Mouse (Mus musculus) cerebellum, postnatal 10 days (tissue): ENCODE data around the gene Tmem132b.
A peak's percentile ranks its signal among the peaks of the same experiment; 100 is the strongest.

Experiments
- DNase-seq, 2 experiments: peaks; one replicate each; pipeline ENCODE4 v3.0.0; 2021; ENCODE audit warnings: mixed read lengths in 2 of 2

Gene Tmem132b

DNA sequence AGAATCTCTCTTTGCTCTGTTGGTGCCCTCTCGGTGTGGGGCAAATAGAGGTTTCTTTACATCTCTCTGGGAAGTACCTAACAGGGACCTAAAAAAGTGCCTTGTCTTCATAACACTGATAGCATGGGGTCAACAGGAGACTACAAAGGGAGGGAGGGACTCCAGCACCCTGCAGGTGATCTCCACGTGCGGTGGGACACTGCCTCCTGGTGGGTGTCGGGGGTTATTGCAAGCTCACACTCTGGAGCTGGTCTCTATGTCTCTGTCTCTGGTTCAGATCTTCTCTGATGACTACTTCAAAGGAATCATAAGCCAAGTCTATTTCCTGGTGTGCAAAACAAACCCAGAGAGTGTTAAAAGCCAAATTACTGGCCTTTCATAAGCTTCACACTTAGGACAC is 47.6 kb downstream of the Tmem132b start:
- DNase-seq, result no peak

DNA sequence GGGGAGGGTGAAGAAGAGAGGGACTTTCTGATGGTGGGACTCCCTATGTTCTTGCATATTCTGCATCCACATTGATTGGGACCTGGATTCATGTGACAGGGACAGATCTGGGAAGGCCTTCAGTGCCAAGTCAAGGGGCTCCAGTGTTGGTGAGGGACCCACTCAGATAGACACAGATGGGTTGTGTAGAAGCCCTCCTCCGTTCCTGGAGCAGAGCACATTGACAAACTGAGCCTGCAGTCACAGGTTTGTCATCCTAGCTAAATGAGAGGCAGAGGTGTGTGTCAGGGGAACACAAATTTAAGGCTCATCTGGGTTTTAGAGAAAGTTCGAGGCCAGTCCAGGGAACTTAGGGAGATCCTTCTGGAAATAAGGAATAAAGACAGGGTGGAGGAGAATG is 51.7 kb downstream of the Tmem132b start:
- no peak for DNase-seq

DNA sequence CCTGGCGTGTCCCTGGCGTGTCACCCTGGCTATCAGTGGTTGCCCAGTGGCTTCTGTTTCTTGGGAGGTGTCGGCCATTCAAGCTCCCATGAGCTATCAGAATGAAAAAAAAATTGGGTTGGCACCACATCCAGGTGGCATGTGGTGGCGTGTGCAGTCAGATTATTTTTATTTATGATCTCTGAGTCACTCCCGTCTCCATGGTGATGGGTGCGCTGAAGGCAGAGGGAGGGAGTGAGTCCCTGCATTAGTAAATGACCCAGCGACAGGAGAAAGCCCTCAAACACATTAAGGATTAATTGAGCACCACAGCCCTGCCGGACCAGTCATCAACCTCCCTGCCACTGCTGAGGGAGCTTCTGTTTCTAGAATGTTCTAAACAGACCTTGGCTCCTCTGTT is 52.3 kb downstream of the Tmem132b start:
- peak; percentile 49 for DNase-seq

DNA sequence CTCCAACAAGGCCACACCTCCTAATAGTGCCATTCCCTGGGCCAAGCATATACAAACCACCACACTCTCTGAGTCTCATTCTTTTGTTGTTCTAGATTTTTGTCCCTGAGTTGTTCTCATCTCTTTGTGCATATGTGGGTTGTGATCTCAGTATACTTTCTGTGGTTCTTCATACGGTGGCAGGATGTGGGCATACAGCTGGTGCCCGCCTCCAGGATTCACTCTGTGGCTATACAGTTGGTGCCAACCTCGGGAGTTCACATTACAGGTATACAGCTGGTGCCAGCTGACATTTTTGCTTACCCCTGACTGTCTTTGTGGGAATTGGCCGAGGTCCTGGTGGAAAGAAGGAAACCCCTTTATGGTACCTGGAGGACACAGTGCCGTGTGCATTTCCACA is 53.6 kb downstream of the Tmem132b start:
- no peak for DNase-seq

DNA sequence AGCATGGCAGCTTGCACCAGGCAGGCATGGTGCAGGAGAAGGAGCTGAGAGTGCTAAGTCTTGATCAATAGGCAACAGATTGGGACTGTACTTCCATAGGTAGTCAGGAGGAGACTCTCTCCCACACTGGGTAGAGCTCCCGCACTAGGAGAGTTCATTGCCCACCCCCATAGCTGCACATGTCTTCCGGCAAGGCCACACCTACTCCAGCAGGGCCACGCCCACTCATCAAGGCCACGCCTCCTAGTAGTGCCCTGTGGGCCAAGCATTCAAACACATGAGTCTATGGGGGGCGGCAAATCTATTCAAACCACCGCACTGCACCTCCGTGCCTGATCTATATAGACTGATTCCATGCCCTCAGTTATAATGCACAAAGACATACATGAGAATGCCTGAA is 56.6 kb downstream of the Tmem132b start:
- DNase-seq, result no peak

DNA sequence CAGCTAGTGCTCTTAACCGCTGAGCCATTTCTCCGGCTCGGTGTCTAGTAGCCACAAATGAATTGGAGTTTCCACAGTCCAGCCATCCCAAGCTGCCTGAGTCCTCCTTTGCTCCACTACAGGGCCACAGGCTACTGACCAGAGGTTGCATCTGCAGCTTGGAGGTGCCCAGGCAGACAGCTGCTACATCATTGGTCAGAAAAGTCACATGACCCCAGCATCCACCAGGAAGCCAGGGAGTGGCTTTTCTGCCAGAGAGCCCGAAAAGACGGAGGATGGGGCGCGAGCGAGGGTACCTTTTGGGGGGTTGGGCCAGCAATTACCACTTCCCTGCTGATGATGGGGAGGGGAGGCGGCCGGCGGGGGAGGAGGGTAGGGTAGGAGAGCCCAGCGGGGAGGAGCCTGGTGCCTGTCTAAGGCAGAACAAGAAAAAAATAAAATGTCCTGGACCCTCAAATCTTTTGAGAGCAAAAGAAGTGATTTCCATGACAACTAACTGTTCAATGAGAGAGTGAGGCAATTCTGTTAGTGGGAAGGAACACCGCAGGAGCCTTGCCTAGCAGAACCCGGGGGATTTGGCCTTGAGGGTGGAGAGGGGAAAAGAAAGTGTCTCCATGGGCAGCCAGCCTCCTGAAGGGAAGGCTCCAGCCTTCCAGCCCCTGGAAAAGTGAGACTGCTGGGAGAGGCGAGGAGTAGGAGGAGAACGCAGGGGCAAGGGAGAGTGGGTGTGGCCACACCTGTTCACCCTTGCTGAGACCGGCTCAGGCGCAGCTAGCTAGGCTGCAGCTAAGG is 57.5 kb downstream of the Tmem132b start:
- peak; percentile 70 to 74 for DNase-seq

DNA sequence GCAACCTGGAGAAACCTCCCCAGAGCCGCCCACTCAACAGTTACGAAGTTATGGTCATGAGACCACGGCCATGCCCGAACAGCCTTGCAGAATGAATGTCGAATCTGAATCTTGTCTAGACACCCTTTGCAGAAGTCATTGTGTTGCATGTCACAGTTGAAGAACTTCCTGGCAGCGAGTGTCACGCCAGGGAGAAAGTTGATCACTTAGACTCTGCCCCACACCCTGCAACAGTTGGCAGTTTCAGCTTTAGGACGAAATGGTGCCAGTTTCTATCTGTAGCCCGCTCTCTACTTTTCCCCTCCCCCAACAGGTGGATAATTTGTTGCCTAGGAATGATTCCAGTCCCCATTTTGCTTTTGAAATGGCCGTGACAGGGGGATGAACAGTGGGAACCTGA is 66.5 kb downstream of the Tmem132b start:
- DNase-seq, result no peak

DNA sequence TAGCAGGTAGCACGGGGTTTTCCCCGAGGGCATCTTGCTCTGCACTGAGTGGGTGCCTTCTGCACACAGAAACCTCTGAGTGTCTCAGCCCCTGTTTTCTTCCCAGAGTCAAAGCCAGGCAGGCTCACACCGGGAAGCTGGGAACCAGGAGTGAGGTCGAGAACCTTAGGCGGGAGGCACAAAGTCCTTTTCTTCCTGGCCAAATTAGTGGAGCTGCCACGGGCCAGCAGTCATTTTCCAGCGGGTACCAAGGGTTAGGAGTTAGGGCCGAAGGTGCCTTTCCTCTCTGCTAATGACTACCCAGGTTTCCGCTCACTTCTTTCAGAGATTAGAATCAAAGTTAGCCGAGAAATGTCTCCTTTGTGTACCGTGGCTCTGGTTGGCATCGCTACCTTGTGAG is 75.6 kb downstream of the Tmem132b start:
- DNase-seq, result no peak

DNA sequence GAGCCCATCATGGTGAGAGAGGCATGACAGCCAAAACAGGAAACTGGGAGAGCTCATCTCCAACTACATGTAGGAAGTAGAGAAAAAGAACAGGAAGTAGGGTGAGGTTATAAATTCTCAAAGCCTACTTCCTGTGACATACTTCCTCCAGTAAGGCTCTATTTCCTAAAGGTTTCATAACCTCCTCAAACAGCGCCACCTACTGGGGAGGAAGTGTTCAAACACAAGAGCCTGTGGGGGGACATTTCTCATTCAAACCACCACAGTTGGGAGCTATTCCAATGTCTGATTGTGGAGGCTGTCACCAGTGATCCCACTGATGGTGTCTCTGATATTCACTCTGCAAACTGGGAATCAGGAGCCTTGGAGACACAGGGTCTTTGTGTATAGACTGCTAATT is 78.4 kb downstream of the Tmem132b start:
- no peak for DNase-seq

DNA sequence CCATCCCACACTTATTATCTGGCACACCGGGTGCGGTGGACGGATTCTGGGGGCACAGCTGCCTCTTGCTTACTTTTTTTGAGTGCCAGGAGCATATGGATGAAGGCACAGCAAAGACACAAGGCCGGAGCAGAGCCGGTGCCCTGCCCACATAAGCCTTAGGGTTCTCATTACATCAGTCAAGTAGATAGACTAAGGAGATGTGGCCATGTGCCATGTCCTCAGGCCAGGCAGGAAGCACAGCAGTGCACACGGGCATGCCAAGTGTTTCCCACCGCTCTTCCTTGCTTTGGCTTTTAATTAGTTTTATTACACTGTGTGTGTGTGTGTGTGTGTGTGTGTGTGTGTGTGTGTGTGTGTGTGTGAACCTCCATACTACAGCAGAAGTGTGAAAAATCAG is 80.9 kb downstream of the Tmem132b start:
- peak; percentile 28 to 62 for DNase-seq

DNA sequence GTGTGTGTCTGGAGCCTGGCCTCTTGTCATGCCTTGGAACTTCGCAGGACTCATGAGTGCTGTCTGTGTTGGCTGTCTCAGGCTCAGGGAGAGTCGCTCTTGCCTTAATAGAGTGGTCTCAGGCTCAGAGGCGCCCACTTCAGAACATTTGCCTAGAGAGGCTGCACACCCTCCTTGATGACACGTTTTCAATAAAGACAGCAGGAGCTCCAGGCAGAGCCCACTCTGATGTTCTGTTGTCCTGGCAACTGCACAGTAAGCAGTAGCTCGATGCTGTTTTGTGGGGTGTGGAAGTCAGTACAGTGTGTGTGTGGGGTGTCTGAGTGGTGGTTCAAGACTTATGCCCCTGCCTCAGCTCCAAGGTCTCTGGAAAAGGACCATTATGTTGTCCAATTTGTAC is 81.6 kb downstream of the Tmem132b start:
- DNase-seq, result no peak

DNA sequence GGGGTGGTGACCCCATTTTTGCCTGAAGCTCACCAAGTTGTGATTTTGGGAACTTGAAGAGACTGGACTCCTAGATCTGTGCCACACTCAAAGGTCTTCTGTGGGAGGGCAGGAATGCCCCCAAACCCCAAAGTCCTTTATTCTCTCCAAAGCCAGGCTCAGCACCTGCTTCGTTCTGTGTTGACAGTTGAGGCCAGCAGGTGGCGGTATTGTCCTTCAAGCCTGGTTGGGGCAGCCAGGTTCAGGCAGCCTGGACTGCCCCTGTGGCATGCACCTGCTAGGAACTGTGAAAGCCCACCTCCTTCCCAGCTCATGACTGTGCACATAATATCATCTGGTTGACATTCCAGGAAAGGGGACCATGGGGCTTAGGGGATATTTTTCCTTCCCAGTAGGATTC is 82.8 kb downstream of the Tmem132b start:
- DNase-seq, result peak; percentile 71 to 76

DNA sequence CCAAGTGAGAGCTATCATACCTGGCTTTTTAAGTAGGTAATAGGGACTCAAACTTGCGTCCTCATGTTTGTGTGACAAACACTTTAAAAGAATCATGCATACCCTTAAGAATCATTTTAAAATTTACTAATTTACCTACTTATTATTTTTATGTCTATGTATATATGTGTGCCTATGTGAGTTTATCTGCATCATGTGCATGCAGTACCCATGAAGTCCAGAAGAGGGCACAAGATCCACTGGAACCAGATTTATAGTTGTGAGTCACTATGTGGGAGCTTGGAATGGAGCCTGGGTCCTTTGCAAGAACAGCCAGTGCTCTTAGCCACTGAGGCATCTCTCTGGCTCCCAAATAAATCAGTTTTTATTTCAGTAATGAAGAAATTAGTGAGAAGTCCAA is 85.5 kb downstream of the Tmem132b start:
- no peak for DNase-seq

DNA sequence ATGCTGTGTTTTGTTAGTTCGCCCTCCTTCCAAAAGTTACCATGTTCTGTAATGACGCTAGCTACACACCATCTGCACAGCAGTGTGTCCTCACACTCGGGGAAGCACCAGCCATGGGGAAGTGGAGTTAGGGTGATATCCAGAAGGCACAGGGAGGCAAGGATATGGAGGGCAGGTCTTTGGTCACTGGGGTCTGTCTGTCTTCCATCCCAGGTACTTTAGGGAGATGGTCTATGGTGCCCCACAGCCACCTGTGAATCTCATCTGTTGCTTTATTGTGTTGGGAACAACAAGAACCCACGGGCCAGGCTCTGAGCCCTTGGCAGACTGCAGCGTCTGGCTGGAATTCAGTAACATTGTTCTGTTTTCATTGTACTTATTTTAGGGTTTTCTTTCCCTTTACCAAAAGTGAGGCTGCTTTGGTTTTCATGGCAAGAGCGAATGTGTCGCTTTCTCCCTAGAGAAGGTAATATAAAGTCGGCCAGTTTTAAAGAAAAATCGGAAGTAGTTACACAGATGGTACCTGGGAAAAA is 96.3 kb downstream of the Tmem132b start:
- DNase-seq, result no peak

DNA sequence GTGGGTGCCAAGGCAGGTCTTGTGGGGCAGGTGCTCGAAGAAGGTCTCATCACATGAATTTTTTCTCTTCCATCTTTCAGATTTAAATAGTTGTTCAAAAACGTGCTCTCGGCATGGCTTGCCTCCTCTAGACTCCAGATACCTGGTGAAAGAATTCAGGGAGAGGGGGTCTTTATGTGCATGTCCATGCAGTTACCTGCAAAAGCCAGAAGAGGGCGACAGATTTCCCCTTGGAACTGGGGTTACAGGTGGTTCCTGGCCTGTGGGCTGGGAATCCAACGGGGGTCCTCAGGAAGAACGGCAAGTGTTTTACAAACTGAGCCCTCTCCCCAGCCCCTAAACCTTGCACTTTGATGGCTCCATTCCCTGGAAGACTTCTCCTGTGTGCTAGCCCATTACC is 103.1 kb downstream of the Tmem132b start:
- DNase-seq, result no peak

DNA sequence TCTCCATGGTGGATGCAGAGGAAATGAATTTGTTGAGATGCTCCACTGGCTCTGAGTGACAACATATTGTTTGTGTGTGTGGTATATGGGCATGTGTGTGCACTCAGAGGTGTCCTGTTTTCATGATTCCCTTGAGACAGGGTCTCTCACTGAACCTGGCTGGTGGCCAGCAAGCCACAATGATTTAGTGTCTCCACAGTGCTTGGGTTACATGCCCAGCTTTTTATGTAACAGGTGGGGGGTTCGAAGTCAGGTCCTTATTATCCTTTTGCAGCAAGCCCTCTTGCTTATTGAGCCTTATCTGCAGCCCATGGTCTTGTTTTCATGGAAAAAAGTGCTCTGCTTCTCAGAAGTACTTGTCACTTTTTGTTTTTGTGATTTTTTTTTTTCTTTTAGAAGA is 109.4 kb downstream of the Tmem132b start:
- peak; percentile 22 to 24 for DNase-seq

DNA sequence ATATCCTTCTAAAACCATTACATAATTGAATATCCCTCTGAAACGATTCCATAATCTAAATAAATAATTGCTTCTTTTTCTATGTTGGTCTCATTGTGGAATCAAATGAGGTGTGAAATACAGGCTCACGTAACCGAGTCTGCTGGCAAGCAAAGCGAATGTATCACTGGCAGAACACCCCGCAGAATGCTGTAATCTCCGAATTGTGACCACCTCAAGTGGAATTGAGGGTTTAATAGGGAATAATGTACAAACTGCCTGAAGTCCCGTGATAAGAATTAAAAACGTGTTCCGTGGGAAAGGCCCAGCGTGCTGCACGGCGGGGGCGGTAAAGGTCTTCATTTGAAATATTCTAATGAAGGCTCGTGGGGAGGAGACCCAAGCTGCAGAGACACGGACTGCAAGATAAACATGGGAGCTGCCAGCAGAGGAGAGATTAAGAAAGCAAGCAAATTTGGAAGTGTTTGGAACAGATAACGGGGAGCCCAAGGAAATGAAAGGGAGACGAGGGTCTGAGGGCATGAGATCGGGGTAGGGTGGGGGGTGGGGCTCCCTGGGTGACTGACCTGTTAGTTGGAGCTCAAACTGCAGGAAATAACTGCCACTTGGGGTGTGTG is 110.1 kb downstream of the Tmem132b start:
- DNase-seq, result no peak

DNA sequence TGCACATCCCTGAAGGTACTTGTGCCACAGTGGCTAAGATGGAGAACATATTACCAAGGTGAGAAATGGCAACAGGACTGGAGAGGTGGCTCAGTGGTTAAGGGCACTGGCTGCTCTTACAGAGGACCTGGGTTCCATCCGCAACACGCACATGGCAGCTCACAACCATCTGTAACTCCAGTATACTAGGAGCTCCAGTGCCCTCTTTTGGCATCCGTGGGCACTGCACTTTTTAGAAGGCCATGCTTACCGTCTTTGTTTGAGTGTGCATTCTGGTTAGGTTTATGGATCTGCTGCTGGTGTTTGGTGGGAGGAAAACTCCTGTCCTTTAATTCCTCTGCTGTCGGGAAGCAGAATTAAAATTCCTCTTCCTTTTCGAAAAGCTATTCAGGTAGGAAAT is 116.7 kb downstream of the Tmem132b start:
- no peak for DNase-seq

DNA sequence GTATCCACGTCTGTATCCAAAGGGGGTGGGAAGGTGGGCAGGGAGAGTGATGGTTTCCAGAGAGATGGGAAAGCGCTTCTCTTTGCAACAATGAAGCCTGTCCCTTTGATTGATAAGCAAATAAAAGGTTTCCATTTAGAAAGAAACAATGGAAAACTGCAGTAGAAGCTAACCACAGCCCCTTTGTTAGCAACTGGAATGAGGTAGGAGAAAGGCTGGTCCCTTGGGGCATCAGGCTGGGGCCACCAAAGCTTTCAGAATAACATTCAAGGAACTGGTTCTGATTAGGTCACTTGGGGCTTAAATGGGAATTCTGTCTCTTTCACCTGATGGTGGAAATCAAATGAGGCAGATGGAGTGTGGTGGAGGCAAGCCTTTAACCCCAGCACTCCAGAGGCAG is 118.4 kb downstream of the Tmem132b start:
- no peak for DNase-seq

DNA sequence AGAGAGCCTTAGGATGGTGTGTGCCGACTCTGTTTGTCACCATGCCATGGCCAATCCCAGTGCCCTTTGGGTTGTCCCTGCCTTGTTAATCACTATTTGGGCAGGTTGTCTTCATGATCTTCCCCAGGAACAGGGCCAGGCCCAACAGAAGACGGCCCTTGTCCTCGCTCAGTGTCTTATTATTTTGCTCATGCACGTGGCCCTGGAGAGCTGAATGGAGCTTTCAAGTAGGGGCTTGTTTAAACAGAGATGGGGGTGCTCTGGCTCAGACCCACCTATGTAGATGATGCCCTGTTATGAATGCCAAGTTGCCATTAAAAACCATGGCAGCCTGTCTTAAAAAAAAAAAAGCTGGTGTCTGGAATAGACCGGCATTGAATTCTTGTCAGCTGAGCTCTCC is 126.5 kb downstream of the Tmem132b start:
- peak in 1 of 2 experiments; percentile 18 for DNase-seq

DNA sequence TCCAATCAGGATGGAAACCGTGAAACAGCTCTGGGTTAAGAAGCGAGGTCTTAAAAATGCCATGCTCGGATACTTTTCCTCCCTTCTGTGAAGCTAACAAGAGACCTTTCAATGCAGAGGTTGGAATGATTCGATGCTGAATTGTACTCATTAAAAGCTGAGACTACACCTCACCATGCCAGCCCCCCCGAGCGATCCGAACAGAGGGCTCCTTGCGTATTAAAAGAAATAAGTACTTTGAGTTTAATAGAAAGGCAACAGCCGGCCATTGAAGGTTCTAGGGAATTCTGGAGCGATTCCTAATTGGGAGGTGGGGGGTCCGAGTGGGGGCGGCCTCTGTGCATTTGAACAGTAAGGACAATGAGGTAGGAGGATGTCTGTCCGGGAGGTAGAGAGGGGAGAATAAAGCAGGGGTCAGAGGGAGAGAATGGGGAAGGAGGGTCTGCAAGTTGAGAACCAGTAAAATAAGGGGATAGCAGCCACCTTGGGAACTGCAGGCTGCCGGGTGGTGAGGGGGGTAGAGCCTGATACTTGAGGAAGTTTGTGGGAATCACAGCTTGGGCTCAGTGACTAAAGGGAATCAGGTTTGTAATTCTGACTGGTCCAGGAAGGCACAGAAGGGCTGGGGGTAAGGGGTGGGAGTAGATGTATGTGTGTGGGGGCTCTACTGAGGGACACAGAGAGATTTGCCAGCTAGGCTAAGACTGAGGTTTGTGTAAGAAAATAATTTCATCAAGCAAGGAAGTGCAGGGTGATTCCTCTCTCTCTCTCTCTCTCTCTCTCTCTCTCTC is 127.6 kb downstream of the Tmem132b start:
- DNase-seq, result no peak

DNA sequence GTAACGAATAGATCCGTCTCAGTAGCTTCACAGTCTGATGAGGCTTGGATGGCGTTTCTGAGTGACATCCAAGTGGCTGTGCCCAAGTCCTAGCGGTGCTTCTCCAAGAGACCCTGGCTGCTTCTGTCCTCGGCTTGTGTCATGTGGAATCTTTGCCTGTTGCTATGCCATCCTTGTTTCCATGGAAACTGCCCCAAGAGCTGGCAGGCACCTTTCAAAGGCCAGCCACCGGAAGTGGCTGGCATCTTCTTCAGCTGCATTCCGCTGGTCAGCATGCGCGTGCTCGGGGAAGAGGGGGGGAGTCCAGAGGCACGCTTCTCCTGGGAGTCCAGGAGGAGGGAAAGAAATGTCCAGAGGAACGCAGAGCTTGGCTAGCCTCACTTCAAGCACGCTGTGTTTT is 144.0 kb downstream of the Tmem132b start:
- peak; percentile 79 to 82 for DNase-seq

DNA sequence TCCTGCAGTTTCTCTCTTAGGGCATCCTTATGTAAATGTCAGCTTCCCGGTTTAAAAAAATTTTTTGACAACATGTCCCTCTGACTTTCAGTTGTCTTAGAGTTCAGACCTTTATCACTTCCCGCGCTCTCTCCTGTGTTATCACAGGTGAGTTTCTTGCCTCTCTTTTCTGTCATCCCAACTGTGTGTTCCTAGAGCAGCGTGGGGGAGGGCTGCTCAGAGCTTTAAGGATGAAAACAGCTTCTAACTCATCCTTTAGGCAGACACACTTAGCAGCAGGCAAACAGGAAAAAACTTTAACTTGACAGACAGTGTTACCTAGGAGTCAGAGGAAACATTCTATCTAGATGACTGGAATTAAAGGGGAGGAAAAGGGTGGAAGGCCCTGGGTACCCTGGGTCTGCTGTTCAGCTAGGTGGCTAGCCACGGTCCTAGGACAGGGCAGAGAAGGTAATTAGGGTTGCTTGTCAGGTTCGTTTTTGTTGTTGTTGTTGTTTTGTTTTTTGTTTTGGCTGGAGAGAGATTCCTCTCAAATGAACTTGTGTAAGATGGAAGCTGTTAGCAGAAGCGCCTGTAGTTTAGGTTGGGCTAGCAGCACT is 144.6 kb downstream of the Tmem132b start:
- no peak for DNase-seq
